Mouse (Mus musculus): ENCODE measurements around the gene Mtrr. TPM values are rescaled to one million over a fixed set of nuclear protein-coding genes. Genes with fewer than 3 reads are reported as not detected.
A peak's percentile ranks its signal among the peaks of the same experiment; 100 is the strongest.

The Mtrr gene
- 10 to 100 TPM; 18.6 to 19.0 TPM for total RNA-seq (2021)
- long read RNA-seq, experiment 1, transcript Mtrr-201 (15 exons, 3,692 nt): major isoform, 6 of 17 reads
- long read RNA-seq, experiment 1, partial matches to known transcripts: 4 of 17 reads
- long read RNA-seq, experiment 1, other reads (novel, unspliced or antisense): 4 of 17 reads
- long read RNA-seq, experiment 2, partial matches to known transcripts: 2 of 15 reads
- long read RNA-seq, experiment 2, other reads (novel, unspliced or antisense): 8 of 15 reads

GRCm38 (mm10) chr13:68581747-68582516 lies at the start of gene Mtrr, which contains the start of gene Fastkd3:
Gene Mtrr, minus strand, starts transcription at chr13:68582149.
Gene Fastkd3, plus strand, starts transcription at chr13:68582234.
- peak; percentile 99 for DNase-seq

GRCm38 (mm10) chr13:68627041-68627440 lies 45.1 kb upstream of the Mtrr start:
- DNase-seq: no peak

GRCm38 (mm10) chr13:68622792-68623191 lies 40.8 kb upstream of the Mtrr start:
- DNase-seq: no peak

GRCm38 (mm10) chr13:68607652-68608405 lies 25.9 kb upstream of the Mtrr start:
- no peak for DNase-seq

- peak; percentile 53 for DNase-seq
Observed at GRCm38 (mm10) chr13:68605689-68606126, 23.8 kb upstream of the Mtrr start.

- no peak for DNase-seq
Observed at GRCm38 (mm10) chr13:68603085-68603484, 21.1 kb upstream of the Mtrr start.

DNA sequence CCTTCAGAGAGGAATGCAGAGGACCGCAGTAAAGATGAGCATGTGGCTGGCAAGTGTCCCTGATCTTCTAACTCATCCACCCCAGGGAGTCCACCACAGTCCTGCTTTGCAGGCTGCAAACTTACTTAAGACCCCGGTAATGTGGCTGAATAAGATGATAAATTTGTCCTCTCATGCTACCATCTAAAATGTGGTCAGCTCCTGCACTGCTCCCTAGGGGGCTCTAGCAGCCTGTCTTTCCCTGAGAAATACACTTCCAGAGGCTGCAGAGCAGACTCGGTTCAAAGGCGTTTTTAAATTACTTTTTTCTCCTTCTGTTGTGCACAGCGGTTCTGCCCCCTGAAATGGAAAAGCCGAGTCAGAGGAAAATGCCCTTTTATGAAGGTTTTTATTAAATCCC lies 19.2 kb upstream of the Mtrr start:
- DNase-seq: peak; percentile 49

- no peak for DNase-seq
Observed at GRCm38 (mm10) chr13:68598953-68599352, 17.0 kb upstream of the Mtrr start.

- DNase-seq: no peak
Observed at GRCm38 (mm10) chr13:68597667-68598066, 15.7 kb upstream of the Mtrr start.

GRCm38 (mm10) chr13:68597199-68597598 lies 15.2 kb upstream of the Mtrr start, which contains the start of gene 1700001L19Rik:
Gene 1700001L19Rik, plus strand, starts transcription at chr13:68597421.
- DNase-seq: no peak

DNA sequence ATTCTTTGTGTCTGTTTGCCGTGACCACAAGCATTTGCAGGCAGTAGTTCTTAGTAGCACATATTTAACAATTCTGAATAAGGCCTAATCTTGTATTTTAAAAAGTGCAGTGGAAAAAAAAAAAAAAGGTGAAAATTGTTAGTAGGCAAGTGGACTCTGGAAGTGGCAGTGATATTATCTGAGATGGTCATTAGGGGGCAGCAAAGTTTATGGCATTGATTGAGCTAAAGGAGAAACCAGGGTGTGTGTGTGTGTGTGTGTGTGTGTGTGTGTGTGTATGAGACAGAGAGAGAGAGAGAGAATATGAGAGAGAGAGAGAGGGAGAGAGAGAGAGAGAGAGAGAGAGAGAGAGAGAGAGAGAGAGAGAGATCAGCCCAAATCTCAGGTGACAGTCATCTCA lies 11.8 kb upstream of the Mtrr start:
- no peak for DNase-seq

GRCm38 (mm10) chr13:68588352-68588751 lies 6.4 kb upstream of the Mtrr start:
- DNase-seq: no peak

GRCm38 (mm10) chr13:68585441-68585840 lies 3.5 kb upstream of the Mtrr start:
- no peak for DNase-seq

- DNase-seq: no peak
Observed at GRCm38 (mm10) chr13:68583961-68584360, 2.0 kb upstream of the Mtrr start.

- no peak for DNase-seq
Observed at GRCm38 (mm10) chr13:68582517-68582780, 500 bp upstream of the Mtrr start.

DNA sequence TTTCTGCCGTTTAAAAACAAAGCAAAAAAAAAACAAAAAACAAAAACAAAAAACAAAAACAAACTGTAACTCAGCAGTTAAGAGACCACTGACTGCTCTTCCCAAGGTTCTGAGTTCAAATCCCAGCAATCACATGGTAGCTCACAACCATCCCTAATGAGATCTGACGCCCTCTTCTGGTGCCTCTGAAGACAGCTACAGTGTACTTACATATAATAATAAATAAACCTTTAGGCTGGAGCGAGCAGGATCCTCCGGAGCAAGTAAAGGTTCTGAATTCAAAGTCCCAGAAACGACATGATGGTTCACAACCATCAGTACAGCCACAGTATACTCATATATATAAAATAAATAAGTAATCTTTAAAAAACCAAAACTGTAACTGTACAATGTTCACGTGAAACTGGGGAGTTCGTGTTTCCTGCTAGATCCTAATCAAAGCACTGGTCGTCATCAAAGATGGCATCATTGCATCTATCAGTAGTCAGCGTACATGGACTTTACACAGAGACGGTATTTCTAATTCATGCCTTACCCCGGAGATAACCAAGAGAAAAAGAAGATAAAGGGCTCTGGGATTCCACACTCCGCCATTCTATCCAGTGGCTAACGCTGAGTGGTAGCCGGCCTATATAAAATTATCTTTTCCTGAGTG lies 736 bp downstream of the Mtrr start:
- no peak for DNase-seq

DNA sequence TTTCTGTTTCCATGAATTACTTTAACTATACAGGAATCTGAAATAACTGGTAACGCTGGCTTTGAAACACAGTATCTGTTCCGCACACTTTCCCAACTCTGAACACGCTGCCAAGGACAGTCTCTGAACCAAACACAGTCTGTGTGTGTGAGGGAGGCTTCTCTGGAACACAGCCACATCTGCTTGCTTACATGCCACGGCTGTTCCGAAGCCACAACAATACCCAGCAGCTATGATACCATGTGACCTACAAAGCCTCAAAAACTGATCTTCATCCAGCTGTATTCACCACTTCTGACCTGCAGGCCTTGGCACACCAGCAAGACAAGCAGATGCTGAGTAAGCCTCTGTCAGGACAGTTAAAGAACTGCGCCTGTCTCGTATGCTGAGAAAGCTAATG lies 4.0 kb downstream of the Mtrr start:
- DNase-seq: peak; percentile 67

DNA sequence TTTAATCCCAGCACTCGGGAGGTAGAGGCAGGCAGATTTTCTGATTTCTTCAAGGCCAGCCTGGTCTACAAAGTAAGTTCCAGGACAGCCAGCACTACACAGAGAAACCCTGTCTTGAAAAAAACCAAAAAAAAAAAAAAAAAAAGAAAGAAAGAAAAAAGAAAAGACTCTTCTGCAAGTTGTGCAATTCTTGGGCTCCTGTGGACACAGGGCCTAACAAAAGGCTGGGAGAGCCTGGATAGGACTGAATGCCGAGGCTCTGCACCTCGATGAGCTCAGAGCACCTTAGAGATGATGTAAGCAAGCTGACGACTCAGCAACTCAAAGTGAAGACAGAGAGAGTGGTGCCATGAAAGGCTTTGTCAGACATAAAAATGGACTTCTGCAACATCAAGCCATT lies 7.6 kb downstream of the Mtrr start:
- DNase-seq: no peak

GRCm38 (mm10) chr13:68572966-68573913 lies 8.7 kb downstream of the Mtrr start:
- DNase-seq: peak; percentile 50

GRCm38 (mm10) chr13:68572247-68572646 lies 9.7 kb downstream of the Mtrr start:
- DNase-seq: no peak

DNA sequence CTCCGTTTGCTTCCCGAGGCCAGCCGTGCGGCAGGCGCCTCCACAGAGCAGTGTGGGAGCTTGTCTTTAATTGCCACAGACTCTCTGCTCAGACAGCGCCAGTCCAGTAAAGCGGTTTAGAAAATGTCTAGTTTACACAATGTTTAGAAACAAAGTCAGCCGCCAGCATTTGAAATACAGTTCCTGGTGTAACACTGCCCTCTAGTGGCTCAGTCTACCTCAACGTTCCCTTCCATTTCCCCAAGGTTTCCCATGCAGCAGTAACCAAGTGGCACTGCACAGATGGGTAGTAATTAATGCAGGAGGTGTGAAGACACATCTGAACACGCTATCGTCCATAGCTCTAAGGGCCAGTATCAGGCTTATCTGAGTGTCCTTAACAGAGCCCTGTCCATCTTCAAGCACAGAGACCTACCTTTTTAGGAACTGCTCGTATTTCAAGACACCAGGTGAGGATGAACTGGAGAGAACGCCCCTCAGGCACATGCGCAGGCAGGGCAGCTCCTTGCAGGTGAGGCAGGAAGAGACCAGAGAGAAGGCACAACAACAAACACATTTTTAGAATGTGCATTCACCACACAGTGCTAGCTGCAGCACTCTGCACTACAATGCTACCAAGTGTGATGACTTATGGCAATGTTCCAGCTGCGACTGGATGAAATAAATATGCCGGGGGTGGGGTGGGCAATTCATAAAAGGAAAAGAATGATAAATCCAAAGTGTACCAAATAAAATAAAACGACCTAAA lies 12.2 kb downstream of the Mtrr start:
- DNase-seq: peak; percentile 70

Measured in adrenal gland, postnatal 10 days (tissue).